Mouse (Mus musculus): ENCODE data around the gene Psmb11. TPM values are rescaled to one million over a fixed set of nuclear protein-coding genes. Genes with fewer than 3 reads are reported as not detected.

Psmb11 gene
- total RNA-seq, 2 experiments from 2014 or later: not detected

- DNase-seq (ENCODE audit: low spot score in 2 of 2): no peak
Measured at GRCm38 (mm10) chr14:54640121-54640520, 18.9 kb downstream of the Psmb11 start.

- no peak for DNase-seq (ENCODE audit: low spot score in 2 of 2)
Measured at GRCm38 (mm10) chr14:54640946-54641304, 19.7 kb downstream of the Psmb11 start, which contains the start of gene Gm17606. Gene Gm17606 (plus strand): TSS chr14:54640952.

DNA sequence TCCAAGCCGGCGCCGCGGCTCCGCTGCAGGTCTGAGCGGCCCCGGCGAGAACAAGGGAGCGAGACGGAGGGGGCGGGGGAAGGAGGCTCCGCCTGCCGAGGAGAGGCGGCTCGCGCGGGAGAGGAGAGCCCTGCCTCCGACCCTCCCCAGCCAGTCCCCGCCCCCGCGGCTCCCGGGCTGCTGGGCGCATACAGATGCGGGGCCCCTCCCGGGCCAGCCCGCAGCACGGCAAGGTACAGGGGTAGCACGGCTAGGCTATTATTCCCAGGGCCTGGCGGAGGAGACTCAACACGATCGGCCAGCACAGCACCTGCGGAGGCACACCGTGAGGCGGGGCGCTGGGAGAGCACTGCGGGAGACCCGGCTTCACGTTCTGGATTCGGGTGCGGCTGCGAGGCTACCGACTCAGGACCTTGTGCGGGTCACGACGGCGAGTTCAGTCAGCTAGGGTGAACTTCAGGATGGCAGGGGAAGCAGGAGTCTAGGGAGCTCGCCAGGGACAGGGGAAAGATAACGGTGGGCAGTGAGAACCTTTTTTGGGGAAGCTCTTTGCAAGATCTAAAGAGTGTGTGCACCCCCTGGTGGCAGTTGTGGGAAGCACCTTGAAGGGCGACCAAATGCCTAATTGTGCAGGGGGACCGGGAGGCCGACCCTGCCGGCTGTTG lies 20.2 kb downstream of the Psmb11 start, which contains the start of gene Cdh24:
Gene Cdh24, minus strand, starts transcription at position 60 of the 665 bp plus-strand sequence.
- DNase-seq (ENCODE audit: low spot score in 2 of 2): peak; percentile 85 to 86

- DNase-seq (ENCODE audit: low spot score in 2 of 2): no peak
Measured at GRCm38 (mm10) chr14:54642224-54642944, 21.2 kb downstream of the Psmb11 start.

GRCm38 (mm10) chr14:54643011-54643410 lies 21.8 kb downstream of the Psmb11 start:
- no peak for DNase-seq (ENCODE audit: low spot score in 2 of 2)

GRCm38 (mm10) chr14:54644294-54644693 lies 23.1 kb downstream of the Psmb11 start:
- DNase-seq (ENCODE audit: low spot score in 2 of 2): no peak

DNA sequence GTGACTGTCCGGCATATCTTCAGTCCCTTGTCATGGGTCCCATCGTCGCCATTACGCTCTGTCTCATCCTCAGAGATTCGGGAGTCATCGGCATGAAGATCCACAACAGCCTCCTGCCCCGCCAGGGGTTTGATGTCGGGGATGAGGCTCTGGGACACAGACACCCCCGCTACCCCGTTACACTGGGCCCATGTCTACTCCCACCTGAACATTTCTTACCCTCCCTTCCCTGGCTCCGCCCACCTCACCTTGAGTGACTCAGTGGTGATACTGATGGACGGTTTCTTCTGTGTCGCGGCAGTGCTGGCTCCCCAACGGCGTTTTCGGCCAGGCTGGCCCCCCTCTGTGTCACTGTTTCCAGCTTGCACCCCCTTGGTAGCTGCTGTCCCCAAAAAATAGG lies 25.2 kb downstream of the Psmb11 start:
- DNase-seq (ENCODE audit: low spot score in 2 of 2): no peak

DNA sequence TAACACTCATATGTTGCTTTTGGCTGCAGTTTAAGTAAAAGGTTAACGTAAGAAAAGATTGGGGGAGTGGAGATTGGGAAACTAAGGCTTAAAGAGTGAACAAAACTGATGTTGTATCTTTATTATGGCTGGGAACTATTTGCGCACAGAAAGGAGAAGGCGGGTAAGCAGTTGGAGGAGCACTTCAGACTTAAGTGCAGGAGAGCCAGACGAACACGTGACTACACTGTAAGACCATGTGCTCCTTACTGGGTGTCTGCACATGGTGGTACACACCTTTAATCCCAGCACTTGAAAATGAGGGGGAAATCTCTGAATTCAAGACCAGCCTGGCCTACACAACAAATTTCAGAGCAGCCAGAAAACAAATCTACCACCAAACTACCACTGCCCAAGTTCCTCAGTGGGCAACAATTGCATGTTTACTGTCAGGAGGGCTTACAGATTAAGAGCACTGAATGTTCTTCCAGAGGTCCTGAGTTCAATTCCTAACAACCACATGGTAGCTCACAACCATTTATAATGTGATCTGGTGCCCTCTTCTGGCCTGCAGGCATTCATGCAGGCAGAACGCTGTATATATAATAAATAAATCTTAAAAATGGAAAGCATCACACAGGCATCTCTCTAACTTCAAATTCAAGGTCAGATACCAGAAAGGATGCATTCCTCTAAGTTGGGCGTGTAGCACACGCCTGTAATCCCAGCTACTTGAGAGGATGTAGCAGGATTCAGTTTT lies 25.8 kb downstream of the Psmb11 start:
- no peak for DNase-seq (ENCODE audit: low spot score in 2 of 2)

DNA sequence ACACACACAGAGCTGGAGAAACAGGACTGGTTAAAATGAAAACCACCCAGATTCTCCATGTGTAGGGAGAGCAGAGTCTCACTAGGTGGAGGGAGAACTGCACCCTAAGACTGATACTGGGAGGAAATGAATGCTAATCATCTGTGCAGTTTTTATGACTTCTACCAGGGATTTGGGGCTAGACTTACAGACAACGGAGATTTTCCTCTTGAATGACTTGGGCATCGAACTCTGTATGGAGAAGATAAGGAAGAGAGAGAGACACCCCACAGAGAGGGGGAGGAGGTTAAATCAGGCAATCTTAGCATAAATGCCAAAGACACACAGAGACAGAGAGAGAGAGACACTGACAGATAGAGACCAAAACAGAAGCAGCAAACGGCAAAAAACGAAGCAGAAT lies 26.7 kb downstream of the Psmb11 start:
- no peak for DNase-seq (ENCODE audit: low spot score in 2 of 2)

GRCm38 (mm10) chr14:54650621-54651454 lies 29.6 kb downstream of the Psmb11 start:
- peak; percentile 73 to 74 for DNase-seq (ENCODE audit: low spot score in 2 of 2)

DNA sequence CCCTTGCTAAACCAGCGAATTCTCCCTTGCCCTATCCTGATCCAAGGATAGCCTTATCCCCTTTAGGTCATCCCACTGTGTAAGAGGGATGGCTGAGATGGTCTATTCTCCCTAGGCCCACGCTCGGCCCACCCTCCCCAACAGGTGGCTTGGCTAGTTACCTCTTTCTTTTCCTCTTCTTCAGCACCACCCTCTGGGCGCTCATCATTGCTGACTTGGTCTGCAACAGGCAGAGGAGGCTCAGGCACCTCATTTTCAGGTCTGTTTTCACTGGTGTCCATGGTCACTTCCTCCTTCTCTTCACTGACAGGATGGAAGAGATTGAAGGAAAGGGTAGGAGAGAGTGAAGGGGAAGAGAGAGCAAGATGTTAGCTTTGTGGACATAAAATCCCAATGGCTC lies 30.3 kb downstream of the Psmb11 start:
- DNase-seq (ENCODE audit: low spot score in 2 of 2): no peak

DNA sequence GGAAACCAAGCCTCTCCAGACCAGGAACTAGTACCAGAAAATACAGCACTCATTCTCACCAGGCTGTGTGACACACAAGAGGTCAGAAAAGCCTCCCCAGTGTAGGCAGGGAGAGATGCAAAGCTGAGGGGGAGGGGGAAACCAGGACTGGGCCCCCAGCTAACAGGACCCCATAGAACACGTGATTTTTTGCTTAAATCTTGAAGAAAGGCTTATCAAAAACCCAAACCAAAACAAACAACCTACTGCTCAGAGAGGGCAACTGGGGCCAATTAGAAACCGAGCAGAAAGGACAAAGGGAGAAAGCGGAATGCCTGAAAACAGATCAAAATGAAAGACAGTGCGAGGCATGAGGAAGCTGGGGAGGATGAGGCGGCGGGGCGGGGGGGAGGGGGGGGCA lies 31.6 kb downstream of the Psmb11 start:
- no peak for DNase-seq (ENCODE audit: low spot score in 2 of 2)

- DNase-seq (ENCODE audit: low spot score in 2 of 2): peak; percentile 78 to 80
Measured at GRCm38 (mm10) chr14:54653496-54653895, 32.3 kb downstream of the Psmb11 start.

DNA sequence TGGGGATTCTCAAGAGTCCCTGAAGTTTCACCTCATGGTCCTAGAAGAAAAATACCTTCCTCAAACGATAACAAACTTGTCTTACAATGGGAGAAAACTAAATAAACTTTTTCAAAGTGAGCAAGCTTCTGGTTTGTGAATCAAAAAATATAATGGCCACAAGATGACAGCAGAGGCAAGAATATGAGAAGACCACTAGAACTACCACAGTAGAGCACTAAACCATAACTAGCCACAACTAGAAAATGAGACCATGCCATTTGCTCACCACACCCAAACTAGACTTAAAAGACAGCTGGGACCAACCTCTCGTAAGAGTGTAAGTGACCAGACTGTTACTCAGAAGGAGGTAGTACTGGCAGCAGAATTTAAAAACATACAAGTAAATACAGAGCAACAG lies 38.8 kb downstream of the Psmb11 start:
- no peak for DNase-seq (ENCODE audit: low spot score in 2 of 2)

DNA sequence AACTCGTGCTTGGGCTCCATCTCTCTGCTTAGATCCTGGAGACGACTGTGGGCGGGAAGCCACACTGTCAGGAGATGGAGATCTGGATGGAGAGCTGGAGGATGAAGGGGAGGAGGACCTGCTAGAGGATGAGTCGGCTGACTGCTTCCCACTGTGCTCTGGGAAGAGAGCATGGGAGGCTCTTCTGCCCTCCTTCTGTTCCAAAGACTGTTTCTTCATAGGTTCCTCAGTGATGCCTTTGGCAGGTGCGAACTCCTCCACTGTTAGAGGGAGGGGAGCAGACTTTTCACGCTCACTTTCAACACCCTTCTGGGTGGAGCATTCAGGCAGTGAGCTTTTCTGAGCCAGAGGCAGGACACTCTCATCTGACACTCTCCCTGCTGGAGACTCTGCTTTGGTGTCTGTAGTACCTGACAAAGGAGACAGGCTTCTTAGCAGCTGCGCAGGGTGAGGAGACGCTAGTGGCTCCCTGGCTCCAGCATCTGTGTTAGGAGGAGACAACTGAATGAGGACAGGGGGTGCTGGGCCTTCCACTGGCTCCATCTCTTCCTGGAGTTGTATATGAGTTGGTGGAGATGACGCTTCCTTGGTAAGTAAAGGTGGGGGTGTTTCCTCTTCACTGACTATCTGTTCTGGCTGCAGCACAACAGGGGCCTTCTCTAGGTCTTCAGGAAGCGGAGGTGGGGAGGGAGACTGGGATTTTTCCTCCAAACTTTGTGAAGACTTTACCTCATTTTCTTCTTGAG lies 43.4 kb downstream of the Psmb11 start:
- DNase-seq (ENCODE audit: low spot score in 2 of 2): no peak

DNA sequence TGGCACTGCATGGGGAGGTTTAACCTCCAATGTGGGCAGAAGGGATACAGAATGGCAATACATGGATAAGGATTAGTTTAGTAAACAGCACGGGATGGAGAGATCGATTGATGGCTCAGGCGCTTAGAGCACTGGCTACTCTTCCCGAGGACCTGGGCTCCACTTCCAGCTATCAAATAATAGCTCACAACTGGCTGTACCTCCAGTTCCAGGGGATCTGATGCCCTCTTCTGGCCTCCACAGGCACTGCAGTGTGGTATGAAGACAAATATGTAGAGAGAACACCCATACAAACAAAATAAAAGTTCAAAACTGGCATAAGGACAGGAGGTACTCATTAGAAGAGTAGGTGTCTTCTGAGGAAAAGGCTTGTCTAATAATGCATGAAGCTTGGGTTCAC lies 48.1 kb downstream of the Psmb11 start:
- peak; percentile 42 to 55 for DNase-seq (ENCODE audit: low spot score in 2 of 2)

DNA sequence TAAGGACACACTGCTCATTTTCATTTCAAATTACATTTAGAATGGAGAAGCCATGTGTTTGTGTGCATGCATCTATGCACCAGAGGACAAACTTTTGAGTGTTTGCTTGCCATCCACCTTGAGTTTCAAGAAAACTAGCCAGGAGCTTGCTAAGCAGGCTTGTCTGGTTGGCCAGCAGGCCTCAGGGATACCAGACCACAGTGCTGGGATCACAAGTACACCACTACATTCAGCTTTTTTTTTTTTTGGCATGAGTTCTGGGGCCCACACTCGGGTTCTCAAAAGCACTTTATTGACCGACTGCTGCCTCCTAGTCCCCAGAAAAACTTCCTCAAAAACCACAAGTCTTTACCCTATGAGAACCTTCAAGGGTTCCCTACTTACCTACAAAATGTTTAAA lies 53.1 kb downstream of the Psmb11 start:
- no peak for DNase-seq (ENCODE audit: low spot score in 2 of 2)

DNA sequence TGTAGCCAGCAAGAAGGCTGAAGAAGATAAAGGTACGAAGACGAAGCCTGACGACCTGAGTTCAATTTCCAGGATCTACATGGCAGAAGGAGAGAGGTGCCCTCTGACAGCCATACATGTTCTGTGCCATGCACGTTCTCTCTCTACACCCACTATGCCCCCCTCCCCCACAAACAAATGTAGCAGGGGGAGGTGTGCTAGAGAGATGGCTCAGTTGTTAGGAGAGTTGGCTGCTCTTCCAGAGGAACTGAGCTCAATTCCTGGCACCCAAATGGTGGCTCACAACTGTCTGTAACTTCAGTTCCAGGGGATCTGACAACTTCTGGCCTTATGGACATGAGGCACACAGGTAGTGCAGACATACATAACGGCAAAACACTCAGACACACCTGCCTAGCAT lies 55.1 kb downstream of the Psmb11 start:
- no peak for DNase-seq (ENCODE audit: low spot score in 2 of 2)

DNA sequence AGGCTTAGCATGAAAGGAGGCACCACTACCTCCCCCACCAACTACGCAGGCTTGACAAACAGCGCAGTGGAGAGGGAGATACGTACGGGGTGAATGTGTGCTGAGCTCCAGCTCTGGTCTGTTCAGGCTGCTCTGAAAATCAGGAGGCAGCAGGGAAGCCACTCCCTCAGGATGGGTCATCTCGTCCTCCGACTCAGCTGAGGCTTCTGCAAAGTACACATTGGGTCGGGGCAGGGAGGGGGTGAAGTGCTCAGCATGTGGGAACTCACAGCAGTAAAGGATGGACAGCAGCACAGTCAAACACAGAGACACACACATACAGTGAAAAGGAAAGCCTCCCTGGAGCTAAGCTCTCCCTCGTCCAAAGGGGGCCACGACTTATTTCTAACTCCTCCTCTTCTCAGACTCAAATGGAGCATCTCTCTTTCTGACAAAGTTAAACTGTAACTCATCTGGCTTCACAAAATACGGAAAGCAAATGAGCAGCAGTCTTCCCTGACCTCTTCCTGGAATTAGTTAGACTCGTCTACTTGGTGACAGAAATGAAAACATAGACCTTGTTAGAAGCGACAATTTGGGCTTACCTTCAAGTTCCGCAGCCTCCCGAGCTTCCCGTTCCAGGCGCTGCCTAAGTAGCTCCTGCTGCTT lies 57.5 kb downstream of the Psmb11 start:
- DNase-seq (ENCODE audit: low spot score in 2 of 2): no peak

Data from adrenal gland, adult 18-20 months (tissue).